Mouse (Mus musculus) cerebellum, adult 2 months (tissue): ENCODE measurements around the gene Gclc.

Experiments used
- CTCF ChIP-seq: fragments of 200-500 bp; IDR thresholded peaks from 2 replicates; pipeline ENCODE4 v1.5.1; 2011; ENCODE audit warnings: low read depth, mild to moderate bottlenecking, control low read depth, low read length, moderate library complexity, borderline replicate concordance; ENCODE audit not compliant: insufficient read depth
- POLR2A ChIP-seq: fragments of 200-500 bp; IDR thresholded peaks from 2 replicates; pipeline ENCODE4 v1.6.1; 2011; ENCODE audit warnings: low read length, control low read depth, borderline replicate concordance; ENCODE audit not compliant: insufficient read depth

DNA sequence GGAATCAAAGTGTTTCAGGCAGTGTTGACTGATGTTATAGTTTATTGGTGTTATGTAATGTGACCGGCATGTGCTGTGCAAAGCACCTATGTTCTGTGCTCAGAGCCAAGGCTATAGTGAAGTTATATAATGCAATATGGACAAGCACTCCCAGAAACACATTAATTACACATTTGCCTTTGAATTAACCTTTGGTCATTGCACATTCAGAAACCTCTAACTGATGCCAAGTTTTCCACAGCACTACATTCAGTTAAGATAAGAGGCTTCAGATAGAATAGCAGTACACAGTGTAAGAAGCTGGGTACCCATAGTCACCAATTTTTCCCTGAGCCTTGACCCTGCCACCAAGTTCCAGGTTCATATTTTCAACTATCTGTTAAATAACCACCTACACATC, 32.0 kb upstream of the Gclc start:
- TF ChIP-seq CTCF (no peak), POLR2A (no peak)
